Mouse (Mus musculus) kidney, adult 2 months (tissue): ENCODE measurements at regions not wholly inside any gene's neighbourhood (a gene's known extent, or its start where the extent isn't known, plus 50 kb on each side); places are given as distances from the start of the nearest gene placed in this dataset.

Experiments
- CTCF ChIP-seq: fragments of 200-500 bp; conservative IDR thresholded peaks from 2 replicates; pipeline ENCODE4 v1.5.1; 2011; ENCODE audit warnings: low read depth, mild to moderate bottlenecking, control low read depth, low read length, moderate library complexity, mixed read lengths; ENCODE audit not compliant: insufficient read depth, insufficient read length
- POLR2A ChIP-seq: fragments of 200-500 bp; IDR thresholded peaks from one replicate; pipeline ENCODE4 v1.6.1; 2011; ENCODE audit warnings: low read depth, low read length, control low read depth

GRCm38 (mm10) chr6:66397411-66397810 lies 137.8 kb upstream of the Mad2l1 start:
- TF ChIP-seq CTCF = no peak
- no peak for TF ChIP-seq POLR2A
